Mouse (Mus musculus): ENCODE results near the gene Padi2. TPM values are rescaled to one million over a fixed set of nuclear protein-coding genes. Genes with fewer than 3 reads are reported as not detected.

Padi2 gene
- total RNA-seq, 1 experiment from 2014 or later: 11.0 TPM

DNA sequence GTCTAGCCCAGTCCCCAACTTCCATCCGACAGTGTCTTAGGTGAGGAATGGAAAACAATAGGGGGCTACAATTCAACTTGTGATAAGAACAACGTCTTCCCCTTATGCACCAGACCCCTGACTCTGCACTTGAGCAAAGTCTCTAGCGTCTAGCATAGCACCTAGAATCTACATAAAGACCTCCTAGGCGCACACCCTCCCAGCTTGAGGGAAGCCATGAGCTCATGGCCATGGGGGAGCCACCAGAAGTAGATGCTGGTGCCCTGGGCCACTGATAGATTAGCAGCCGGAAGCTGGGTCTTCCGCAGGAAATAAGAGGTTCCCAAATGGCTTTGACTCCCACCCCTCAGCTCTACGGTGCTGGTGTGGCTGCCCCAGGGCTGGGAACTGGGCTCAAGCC lies 81.3 kb downstream of the Padi2 start:
- peak; percentile 24 to 40 for ATAC-seq (replicated peaks in 1 of 2; ENCODE audit: insufficient read depth in 1 of 2, low FRiP score in 2 of 2, low TSS enrichment in 1 of 2, low read depth in 1 of 2, poor library complexity in 2 of 2, severe bottlenecking in 2 of 2)

DNA sequence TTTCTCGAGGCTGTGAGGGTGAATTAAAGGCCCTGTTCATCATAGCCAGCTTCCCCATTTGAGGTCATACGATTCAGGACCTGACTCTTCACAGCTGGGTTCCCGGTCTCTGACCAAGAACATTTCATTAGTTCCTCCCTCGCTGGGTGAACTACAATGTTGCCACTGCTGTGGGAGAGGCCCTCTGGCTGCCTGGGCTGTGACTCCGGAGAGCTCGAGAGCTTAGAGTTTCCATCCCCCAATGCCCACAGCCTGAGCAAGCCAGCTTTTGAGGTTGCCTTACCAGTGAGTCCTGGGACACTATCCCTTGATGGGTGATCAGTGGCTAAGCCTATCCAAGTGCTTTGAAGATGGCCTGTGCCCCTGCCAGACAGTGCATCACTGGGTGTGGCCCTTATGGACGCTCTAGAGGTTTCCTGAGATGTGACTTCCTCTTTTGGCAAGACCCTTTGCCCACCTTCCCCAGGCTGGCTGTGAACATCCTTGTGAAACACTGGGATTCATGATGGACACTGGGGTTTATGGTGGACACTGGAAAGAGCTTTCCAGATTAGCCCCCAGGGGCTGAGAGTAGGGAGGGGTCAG lies 82.7 kb downstream of the Padi2 start:
- ATAC-seq (replicated peaks in 1 of 2; ENCODE audit: insufficient read depth in 1 of 2, low FRiP score in 2 of 2, low TSS enrichment in 1 of 2, low read depth in 1 of 2, poor library complexity in 2 of 2, severe bottlenecking in 2 of 2): peak; percentile 31 to 43; a peak in 3 of 4 replicates

DNA sequence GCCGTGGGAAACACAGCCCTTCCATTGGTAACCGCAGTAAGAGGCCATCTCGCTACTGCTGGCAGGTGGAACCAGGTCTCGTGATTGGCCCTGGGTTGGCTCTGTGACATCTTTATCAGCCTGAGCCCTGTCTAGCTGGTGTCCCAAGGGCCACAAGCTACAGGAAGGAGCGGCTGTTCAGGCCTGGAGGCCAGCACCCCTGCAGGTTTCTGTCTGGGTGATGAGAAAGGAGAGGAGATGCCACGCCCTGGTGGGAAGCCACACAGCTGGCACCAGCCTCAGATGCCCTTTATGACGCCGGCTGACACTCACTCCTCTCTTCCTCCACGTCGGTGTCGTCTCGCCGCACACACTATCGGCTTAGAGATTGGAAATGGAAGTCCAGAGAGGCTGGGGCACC lies 83.3 kb downstream of the Padi2 start:
- no peak for ATAC-seq (replicated peaks in 1 of 2; ENCODE audit: insufficient read depth in 1 of 2, low FRiP score in 2 of 2, low TSS enrichment in 1 of 2, low read depth in 1 of 2, poor library complexity in 2 of 2, severe bottlenecking in 2 of 2)

DNA sequence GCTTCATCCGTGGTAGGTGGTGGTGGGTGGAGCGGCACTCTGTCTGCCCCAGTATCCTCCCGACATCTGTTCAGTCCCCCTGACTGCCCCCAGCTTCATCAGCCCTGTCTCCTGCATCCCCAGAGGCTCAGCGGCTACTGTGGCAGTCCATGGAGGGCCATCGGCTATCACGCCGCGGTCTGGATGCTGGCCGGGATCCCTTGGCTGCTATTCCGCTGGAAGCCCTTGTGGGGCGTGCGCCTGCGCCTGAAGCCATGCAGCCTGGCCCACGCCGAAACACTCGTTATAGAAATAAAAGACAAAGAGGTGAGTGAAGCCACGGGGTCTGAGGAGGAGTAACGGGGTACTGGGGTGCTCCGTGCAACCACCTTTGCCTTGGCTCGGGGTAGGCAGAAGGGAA lies 86.1 kb downstream of the Padi2 start:
- ATAC-seq (replicated peaks in 1 of 2; ENCODE audit: insufficient read depth in 1 of 2, low FRiP score in 2 of 2, low TSS enrichment in 1 of 2, low read depth in 1 of 2, poor library complexity in 2 of 2, severe bottlenecking in 2 of 2): no peak

DNA sequence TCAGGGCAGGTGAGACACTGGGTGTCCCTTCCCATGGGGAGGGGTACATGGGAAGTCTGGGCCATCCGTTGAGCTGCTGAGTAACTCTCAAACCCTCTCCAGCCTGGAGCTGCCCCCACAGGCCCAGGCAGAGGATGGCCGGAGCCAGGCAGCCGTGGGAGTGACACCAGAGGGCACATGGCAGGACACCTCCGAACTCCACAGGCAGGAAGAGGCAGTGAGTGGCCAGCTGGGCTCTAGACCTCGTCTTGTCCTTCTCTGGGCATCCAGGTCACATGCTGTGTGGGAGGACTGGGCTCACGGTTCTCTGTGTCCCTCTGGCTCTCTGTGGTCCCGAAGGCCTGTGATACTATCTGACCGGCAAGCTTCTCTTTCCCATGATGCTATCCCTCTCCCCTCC lies 87.7 kb downstream of the Padi2 start:
- ATAC-seq (replicated peaks in 1 of 2; ENCODE audit: insufficient read depth in 1 of 2, low FRiP score in 2 of 2, low TSS enrichment in 1 of 2, low read depth in 1 of 2, poor library complexity in 2 of 2, severe bottlenecking in 2 of 2): no peak

DNA sequence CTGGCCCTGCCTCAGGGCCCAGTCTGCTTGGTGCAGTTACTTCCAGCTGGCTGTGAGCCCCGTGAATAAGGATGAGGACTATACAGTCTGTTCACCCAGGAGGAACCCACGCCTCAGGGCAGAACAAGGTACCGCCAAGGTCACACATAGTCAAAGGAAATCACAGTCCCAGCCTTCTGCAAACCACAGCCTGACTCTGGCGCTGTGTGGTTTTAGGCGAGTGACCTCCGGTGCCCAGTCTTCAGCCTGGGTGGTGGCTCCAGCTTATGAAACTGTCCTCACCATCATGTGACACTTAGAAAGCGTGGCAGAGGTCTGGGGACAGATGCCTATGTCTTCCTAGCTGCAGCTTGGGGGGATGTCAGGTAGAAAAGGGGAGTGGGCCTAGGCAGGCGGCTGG lies 89.7 kb downstream of the Padi2 start:
- ATAC-seq (replicated peaks in 1 of 2; ENCODE audit: insufficient read depth in 1 of 2, low FRiP score in 2 of 2, low TSS enrichment in 1 of 2, low read depth in 1 of 2, poor library complexity in 2 of 2, severe bottlenecking in 2 of 2): no peak

DNA sequence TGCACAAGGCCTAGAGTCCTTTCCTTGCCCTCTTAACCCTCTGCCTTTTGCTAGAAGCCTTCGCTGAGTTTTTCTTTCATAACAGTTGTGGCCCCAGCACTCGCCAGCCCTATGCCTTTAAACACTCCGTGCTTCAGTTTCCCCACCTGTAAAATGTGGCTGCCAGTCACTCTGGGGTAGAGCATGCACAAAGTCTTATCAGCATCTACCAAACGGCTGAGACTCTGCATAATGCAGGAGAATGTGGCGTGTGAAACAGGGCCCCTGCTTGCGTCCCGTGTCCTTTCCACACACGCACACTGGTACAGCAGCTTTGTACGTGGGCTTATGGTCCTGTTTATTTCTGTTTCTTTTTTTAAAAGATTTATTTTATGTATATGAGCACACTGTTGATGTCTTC lies 90.7 kb downstream of the Padi2 start:
- ATAC-seq (replicated peaks in 1 of 2; ENCODE audit: insufficient read depth in 1 of 2, low FRiP score in 2 of 2, low TSS enrichment in 1 of 2, low read depth in 1 of 2, poor library complexity in 2 of 2, severe bottlenecking in 2 of 2): no peak

Other genes starting within 250 kb of the Padi2 start
- gene Arhgef10l, start 240.3 kb upstream of the Padi2 start, total RNA-seq (2017): 5.4 and 8.2 TPM in 2 replicates
- gene Rcc2, start 205.8 kb upstream of the Padi2 start, total RNA-seq (2017): 128 and 156 TPM in 2 replicates
- gene Padi6, start 163.7 kb upstream of the Padi2 start, total RNA-seq (2017): not detected in 2 replicates
- gene Padi4, start 132.1 kb upstream of the Padi2 start, total RNA-seq (2017): 34.5 and 41.8 TPM in 2 replicates
- 0.35 TPM in 1 of 2 replicates, not detected in the other for gene Padi3, start 95.7 kb upstream of the Padi2 start, total RNA-seq (2017)
- 0.25 and 0.30 TPM in 2 replicates for gene Padi1, start 60.6 kb upstream of the Padi2 start, total RNA-seq (2017)
- gene Sdhb, start 54.9 kb downstream of the Padi2 start, total RNA-seq (2017): 69.8 and 102 TPM in 2 replicates
- 34.5 and 51.0 TPM in 2 replicates for gene Atp13a2, start 80.5 kb downstream of the Padi2 start, total RNA-seq (2017)
- not detected in 2 replicates for gene Mfap2, start 104.1 kb downstream of the Padi2 start, total RNA-seq (2017)
- gene Crocc, start 154.2 kb downstream of the Padi2 start, total RNA-seq (2017): 8.3 and 9.9 TPM in 2 replicates
- 44.7 and 59.7 TPM in 2 replicates for gene Necap2, start 172.0 kb downstream of the Padi2 start, total RNA-seq (2017)
- gene Spata21, start 182.0 kb downstream of the Padi2 start, total RNA-seq (2017): not detected in 2 replicates
- 51.7 and 59.0 TPM in 2 replicates for gene Szrd1, start 233.4 kb downstream of the Padi2 start, total RNA-seq (2017)
- 10.0 and 11.3 TPM in 2 replicates for gene Fbxo42, start 241.6 kb downstream of the Padi2 start, total RNA-seq (2017)